Mouse (Mus musculus): Measurements from ENCODE around the gene Ubr1. TPM values are rescaled to one million over a fixed set of nuclear protein-coding genes. Genes with fewer than 3 reads are reported as not detected.

Ubr1 gene
- polyA plus RNA-seq, 1 experiment from 2014 or later, result 33.5 TPM

Small RNA genes within 50 kb of the gene (microRNA-seq; reads per million reads assigned to microRNA genes)
- not detected for gene Gm44325

Other genes starting within 250 kb of the Ubr1 start
- gene Cdan1, start 120.6 kb downstream of the Ubr1 start, polyA plus RNA-seq (2015; fragmentation: Nextera tagmentation; extraction: Ambion mirVana), result 6.5 and 7.8 TPM in 2 replicates
- gene Ttbk2, start 120.1 kb downstream of the Ubr1 start, polyA plus RNA-seq (2015; fragmentation: Nextera tagmentation; extraction: Ambion mirVana), result 2.2 and 2.4 TPM in 2 replicates
- gene Tmem62, start 6.3 kb upstream of the Ubr1 start, polyA plus RNA-seq (2015; fragmentation: Nextera tagmentation; extraction: Ambion mirVana), result 4.6 and 5.6 TPM in 2 replicates
- gene Ccndbp1, start 37.7 kb upstream of the Ubr1 start, polyA plus RNA-seq (2015; fragmentation: Nextera tagmentation; extraction: Ambion mirVana), result 45.3 and 49.4 TPM in 2 replicates
- 1.1 and 3.2 TPM in 2 replicates for gene Epb42, start 66.4 kb upstream of the Ubr1 start, polyA plus RNA-seq (2015; fragmentation: Nextera tagmentation; extraction: Ambion mirVana)
- 0.05 TPM in 1 of 2 replicates, not detected in the other for gene Tgm5, start 115.1 kb upstream of the Ubr1 start, polyA plus RNA-seq (2015; fragmentation: Nextera tagmentation; extraction: Ambion mirVana)
- gene Tgm7, start 139.1 kb upstream of the Ubr1 start, polyA plus RNA-seq (2015; fragmentation: Nextera tagmentation; extraction: Ambion mirVana), result not detected in 2 replicates
- gene Adal, start 169.7 kb upstream of the Ubr1 start, polyA plus RNA-seq (2015; fragmentation: Nextera tagmentation; extraction: Ambion mirVana), result 19.4 and 22.2 TPM in 2 replicates
- gene Lcmt2, start 169.9 kb upstream of the Ubr1 start, polyA plus RNA-seq (2015; fragmentation: Nextera tagmentation; extraction: Ambion mirVana), result 24.8 and 25.3 TPM in 2 replicates
- 51.4 and 54.3 TPM in 2 replicates for gene Tubgcp4, start 199.9 kb upstream of the Ubr1 start, polyA plus RNA-seq (2015; fragmentation: Nextera tagmentation; extraction: Ambion mirVana)
- 9.8 TPM in 2 replicates for gene Zscan29, start 200.4 kb upstream of the Ubr1 start, polyA plus RNA-seq (2015; fragmentation: Nextera tagmentation; extraction: Ambion mirVana)